Mouse (Mus musculus): Measurements from ENCODE around the gene Fcrlb. TPM values are rescaled to one million over a fixed set of nuclear protein-coding genes. Genes with fewer than 3 reads are reported as not detected.

The Fcrlb gene
- not detected for polyA plus RNA-seq (2014; fragmentation: Illumina TruSeq; extraction: RNeasy Lipid Tissue Mini Kit (QIAGEN cat#74804); ENCODE audit: low replicate concordance)

DNA sequence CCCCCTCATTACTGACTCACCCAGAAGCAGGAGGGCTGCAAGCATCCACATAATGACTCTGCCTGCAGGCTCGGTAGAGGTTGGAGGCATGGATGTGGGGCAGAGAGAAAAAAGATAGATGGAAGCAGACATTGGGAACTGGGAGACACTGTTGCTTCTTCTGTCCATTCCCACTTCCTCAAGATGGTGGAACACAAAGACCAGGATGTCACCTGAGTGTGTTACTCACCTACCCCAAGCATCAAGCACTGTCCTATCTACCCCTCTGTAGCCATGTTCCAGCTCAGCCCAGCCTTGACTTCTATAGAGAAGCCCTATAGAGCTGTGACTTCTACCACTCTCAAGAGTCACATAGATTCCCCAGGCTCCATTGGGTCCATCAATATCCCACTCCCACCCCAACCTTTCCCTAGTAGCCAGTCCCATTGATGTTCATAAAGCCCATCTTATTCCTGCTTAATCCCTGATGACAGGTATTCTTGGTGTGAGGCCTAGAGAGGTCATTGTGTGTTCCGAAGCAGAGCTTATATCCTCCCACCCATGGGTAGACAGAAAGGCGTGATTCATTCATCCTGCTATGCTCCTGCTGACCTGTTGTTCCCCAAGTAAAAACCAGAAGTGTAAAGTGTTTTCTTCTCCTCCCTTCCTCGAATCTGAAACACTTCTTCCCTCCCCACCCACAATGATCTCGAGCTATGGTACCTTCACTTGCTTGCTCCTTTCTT is at the start of gene Fcrlb:
TSS of gene Fcrlb (minus strand) at position 51 of the 725 bp plus-strand sequence.

GRCm38 (mm10) chr1:170927378-170927777 is 14.6 kb upstream of the Fcrlb start, which contains the start of gene Fcrla:
TSS of gene Fcrla (minus strand) at chr1:170927583.

GRCm38 (mm10) chr1:170884978-170885561 is 27.7 kb downstream of the Fcrlb start, which contains the start of the genes Gm26620 and Dusp12:
TSS of gene Gm26620 (plus strand) at chr1:170885065.
TSS of gene Dusp12 (minus strand) at chr1:170885540.

GRCm38 (mm10) chr1:170867691-170868105 is 45.0 kb downstream of the Fcrlb start, which contains the start of gene Atf6:
TSS of gene Atf6 (minus strand) at chr1:170867771.

Other genes with a start within 250 kb of the Fcrlb start
- gene Atf6, start 45.2 kb downstream of the Fcrlb start, polyA plus RNA-seq (2014; fragmentation: Illumina TruSeq; extraction: RNeasy Lipid Tissue Mini Kit (QIAGEN cat#74804); ENCODE audit: low replicate concordance): 29.3 TPM
- gene Gm26620, start 27.9 kb downstream of the Fcrlb start, polyA plus RNA-seq (2014; fragmentation: Illumina TruSeq; extraction: RNeasy Lipid Tissue Mini Kit (QIAGEN cat#74804); ENCODE audit: low replicate concordance): 1.6 TPM
- gene Dusp12, start 27.4 kb downstream of the Fcrlb start, polyA plus RNA-seq (2014; fragmentation: Illumina TruSeq; extraction: RNeasy Lipid Tissue Mini Kit (QIAGEN cat#74804); ENCODE audit: low replicate concordance): 25.5 TPM
- gene Fcrla, start 14.6 kb upstream of the Fcrlb start, polyA plus RNA-seq (2014; fragmentation: Illumina TruSeq; extraction: RNeasy Lipid Tissue Mini Kit (QIAGEN cat#74804); ENCODE audit: low replicate concordance): 3.4 TPM
- 17.6 TPM for gene Fcgr2b, start 63.6 kb upstream of the Fcrlb start, polyA plus RNA-seq (2014; fragmentation: Illumina TruSeq; extraction: RNeasy Lipid Tissue Mini Kit (QIAGEN cat#74804); ENCODE audit: low replicate concordance)
- 9.9 TPM for gene Fcgr4, start 106.0 kb upstream of the Fcrlb start, polyA plus RNA-seq (2014; fragmentation: Illumina TruSeq; extraction: RNeasy Lipid Tissue Mini Kit (QIAGEN cat#74804); ENCODE audit: low replicate concordance)
- gene Fcgr3, start 152.0 kb upstream of the Fcrlb start, polyA plus RNA-seq (2014; fragmentation: Illumina TruSeq; extraction: RNeasy Lipid Tissue Mini Kit (QIAGEN cat#74804); ENCODE audit: low replicate concordance): 11.7 TPM
- gene Cfap126, start 201.0 kb upstream of the Fcrlb start, polyA plus RNA-seq (2014; fragmentation: Illumina TruSeq; extraction: RNeasy Lipid Tissue Mini Kit (QIAGEN cat#74804); ENCODE audit: low replicate concordance): 1.9 TPM
- 37.0 TPM for gene Sdhc, start 237.7 kb upstream of the Fcrlb start, polyA plus RNA-seq (2014; fragmentation: Illumina TruSeq; extraction: RNeasy Lipid Tissue Mini Kit (QIAGEN cat#74804); ENCODE audit: low replicate concordance)
- 0.48 TPM for gene Mpz, start 237.8 kb upstream of the Fcrlb start, polyA plus RNA-seq (2014; fragmentation: Illumina TruSeq; extraction: RNeasy Lipid Tissue Mini Kit (QIAGEN cat#74804); ENCODE audit: low replicate concordance)